Mouse (Mus musculus) olfactory bulb, adult 2 months (tissue): ENCODE measurements around the gene Nploc4. TPM values are rescaled to one million over a fixed set of nuclear protein-coding genes. Genes with fewer than 3 reads are reported as not detected.
A peak's percentile ranks its signal among the peaks of the same experiment; 100 is the strongest.

ENCODE experiments used
- H3K27ac ChIP-seq: fragments of 200-500 bp; 2 replicates; pipeline ENCODE4 v1.5.1; 2012; ENCODE audit warnings: low read depth, low read length; ENCODE audit not compliant: insufficient read depth
- H3K4me1 ChIP-seq: fragments of 200-500 bp; 2 replicates; pipeline ENCODE4 v1.6.1; 2012; ENCODE audit warnings: low read length; ENCODE audit not compliant: control insufficient read depth, insufficient read depth
- H3K4me3 ChIP-seq: fragments of 200-500 bp; 2 replicates; pipeline ENCODE4 v1.5.1; 2012; ENCODE audit warnings: mild to moderate bottlenecking, low read depth, low read length, moderate library complexity; ENCODE audit not compliant: insufficient read depth
- CTCF ChIP-seq: fragments of 200-500 bp; IDR thresholded peaks from 2 replicates; pipeline ENCODE4 v1.5.1; 2012; ENCODE audit warnings: low read depth, mild to moderate bottlenecking, low read length, moderate library complexity; ENCODE audit not compliant: insufficient read depth
- POLR2A ChIP-seq: fragments of 200-500 bp; IDR thresholded peaks from 2 replicates; pipeline ENCODE4 v1.6.1; 2012; ENCODE audit warnings: mild to moderate bottlenecking, low read depth, low read length, moderate library complexity; ENCODE audit not compliant: insufficient read depth
- whole genome bisulfite sequencing: fragments of 180-500 bp; shearing (Covaris S2); methylation state at CpG from one replicate; pipeline ENCODE4 v1.1.7; 2018; 5-methylcytosine and 5-hydroxymethylcytosine counted together
- polyA plus RNA-seq: library from polyadenylated mRNA; stranded (reverse); fragments of >200 nt; gene quantifications from 2 replicates; pipeline ENCODE4 v1.2.4, GENCODE M21; 2012; ENCODE audit warnings: low replicate concordance; ENCODE audit not compliant: missing spikeins, insufficient read depth, insufficient read length

The Nploc4 gene
- polyA plus RNA-seq, 1 experiment = not detected

- Histone ChIP-seq H3K4me3 (no peak overlapping the region), H3K27ac (no peak overlapping the region), H3K4me1 (no peaks in the 10 kb centered on the region)
- WGBS = 41% methylated on average over 2 of the region's 2 CpGs
- no peak for TF ChIP-seq CTCF
- TF ChIP-seq POLR2A = no peak
Measured at GRCm38 (mm10) chr11:120387157-120387556, 50.4 kb downstream of the Nploc4 start.

- Histone ChIP-seq H3K4me1 (no peaks in the 10 kb centered on the region), H3K4me3 (no peak overlapping the region), H3K27ac (no peak overlapping the region)
- WGBS = 85% methylated on average over 6 of the region's 6 CpGs
- TF ChIP-seq POLR2A (no peak), CTCF (no peak)
Measured at GRCm38 (mm10) chr11:120386632-120387031, 50.9 kb downstream of the Nploc4 start.

- Histone ChIP-seq H3K4me1 (peaks cover 10% of the 10 kb centered on the region), H3K27ac (no peak overlapping the region), H3K4me3 (no peak overlapping the region)
- no peak for TF ChIP-seq CTCF
- 94% methylated on average over 9 of the region's 9 CpGs for WGBS
Measured at GRCm38 (mm10) chr11:120382509-120382908, 55.0 kb downstream of the Nploc4 start.

GRCm38 (mm10) chr11:120381157-120381556 is 56.4 kb downstream of the Nploc4 start:
- H3K27ac ChIP-seq = no peak overlapping the region
- no peak overlapping the region for H3K4me3 ChIP-seq
- H3K4me1 ChIP-seq = peaks cover 17% of the 10 kb centered on the region
- 89% methylated on average over 4 of the region's 4 CpGs for WGBS
- no peak for TF ChIP-seq CTCF
- TF ChIP-seq POLR2A = no peak

GRCm38 (mm10) chr11:120380271-120380670 is 57.2 kb downstream of the Nploc4 start:
- WGBS = 96% methylated on average over 3 of the region's 3 CpGs
- TF ChIP-seq CTCF (no peak), POLR2A (no peak)
- H3K27ac ChIP-seq = no peak overlapping the region
- no peak overlapping the region for H3K4me3 ChIP-seq
- peaks cover 17% of the 10 kb centered on the region for H3K4me1 ChIP-seq

GRCm38 (mm10) chr11:120378611-120379540 is 58.6 kb downstream of the Nploc4 start, which contains the start of gene Faap100:
TSS of gene Faap100 (minus strand) at chr11:120378764.
- WGBS = 8% methylated on average over 54 of the region's 54 CpGs
- H3K27ac ChIP-seq = no peak within 1 kb of the TSS
- peak; percentile 74 for TF ChIP-seq POLR2A
- peak; percentile 38; the same call in 1 of the 2 replicates for TF ChIP-seq CTCF

GRCm38 (mm10) chr11:120378031-120378610 is 59.4 kb downstream of the Nploc4 start:
- no peak for TF ChIP-seq CTCF
- TF ChIP-seq POLR2A = no peak
- Histone ChIP-seq H3K4me1 (peaks cover 17% of the 10 kb centered on the region), H3K4me3 (peak overlapping the region; percentile 66), H3K27ac (no peak overlapping the region)
- 1% methylated on average over 40 of the region's 40 CpGs for WGBS

More at GRCm38 (mm10) chr11:120378611-120379540, 58.6 kb downstream of the Nploc4 start, which contains the start of gene Faap100:
- Histone ChIP-seq H3K4me1 (peaks cover 17% of the 10 kb centered on the region), H3K4me3 (peak within 1 kb of the TSS; percentile 66)

- 55% methylated on average over 10 of the region's 10 CpGs for WGBS
- H3K4me1 ChIP-seq = peaks cover 17% of the 10 kb centered on the region
- peak overlapping the region; percentile 66; the same call in 1 of the 2 replicates for H3K4me3 ChIP-seq
- TF ChIP-seq POLR2A = no peak
- TF ChIP-seq CTCF = no peak
- H3K27ac ChIP-seq = no peak overlapping the region
Measured at GRCm38 (mm10) chr11:120377337-120377736, 60.2 kb downstream of the Nploc4 start.
